Mouse (Mus musculus) bone marrow, adult 2 months (tissue): ENCODE results near the gene Apaf1.

Experiments used
- CTCF ChIP-seq: fragments of 200-500 bp; IDR thresholded peaks from 2 replicates; pipeline ENCODE4 v1.5.1; 2011; ENCODE audit warnings: low read length, control low read depth; ENCODE audit not compliant: control insufficient read depth, insufficient read depth
- POLR2A ChIP-seq: fragments of 200-500 bp; IDR thresholded peaks from 2 replicates; pipeline ENCODE4 v1.6.1; 2011; ENCODE audit warnings: low read depth, mild to moderate bottlenecking, control low read depth, low read length, borderline replicate concordance; ENCODE audit not compliant: control insufficient read depth

DNA sequence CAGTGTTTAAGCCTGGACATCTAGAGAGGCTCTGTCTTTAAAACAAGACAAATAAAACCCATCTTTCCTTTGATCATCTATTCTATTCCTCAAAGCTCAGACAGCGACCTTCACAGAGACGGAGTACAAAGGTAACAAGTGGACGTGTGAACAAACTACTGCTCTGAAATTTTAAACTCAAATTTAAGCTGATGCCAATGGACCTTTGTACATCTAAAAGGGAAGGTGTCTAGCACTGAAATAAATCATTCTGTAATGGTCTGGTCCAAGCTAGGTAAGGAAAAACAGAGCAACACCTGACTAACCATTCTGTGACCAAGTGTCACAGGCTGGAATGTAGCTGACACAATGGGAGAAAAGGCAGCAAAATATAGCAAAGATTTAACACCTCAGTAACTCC is 31.4 kb downstream of the Apaf1 start:
- no peak for TF ChIP-seq CTCF
- no peak for TF ChIP-seq POLR2A
